Mouse (Mus musculus) frontal cortex, postnatal 36 days (tissue): ENCODE results near the gene Psph.
A peak's percentile ranks its signal among the peaks of the same experiment; 100 is the strongest.

Experiments
- DNase-seq, 2 experiments: peaks; one replicate each; pipeline ENCODE4 v3.0.0; 2022; ENCODE audit warnings: low spot score in 2 of 2

Gene Psph

GRCm38 (mm10) chr5:129731021-129731420 lies 56.2 kb downstream of the Psph start:
- no peak for DNase-seq

- no peak for DNase-seq
Observed at GRCm38 (mm10) chr5:129730344-129730743, 56.9 kb downstream of the Psph start.

- no peak for DNase-seq
Observed at GRCm38 (mm10) chr5:129729286-129729685, 58.0 kb downstream of the Psph start.

- DNase-seq, result no peak
Observed at GRCm38 (mm10) chr5:129726784-129727183, 60.5 kb downstream of the Psph start.

GRCm38 (mm10) chr5:129725774-129726392 lies 61.4 kb downstream of the Psph start:
- no peak for DNase-seq

GRCm38 (mm10) chr5:129724834-129725773 lies 62.1 kb downstream of the Psph start, which contains the start of gene Nipsnap2:
Nipsnap2 (plus strand) TSS chr5:129725063.
- peak; percentile 93 to 95 for DNase-seq

- no peak for DNase-seq
Observed at GRCm38 (mm10) chr5:129724268-129724667, 63.0 kb downstream of the Psph start.

- DNase-seq, result no peak
Observed at GRCm38 (mm10) chr5:129720176-129720575, 67.1 kb downstream of the Psph start.

GRCm38 (mm10) chr5:129717016-129717415 lies 70.2 kb downstream of the Psph start:
- DNase-seq, result no peak
